Mouse (Mus musculus): ENCODE results near the gene Chmp2a. TPM values are rescaled to one million over a fixed set of nuclear protein-coding genes. Genes with fewer than 3 reads are reported as not detected.

Gene Chmp2a
- polyA plus RNA-seq, 1 experiment from 2014 or later, result 127 TPM

GRCm38 (mm10) chr7:13014275-13014839 is 20.2 kb downstream of the Chmp2a start:
- Histone ChIP-seq H3K27ac (ENCODE audit: poor library complexity, severe bottlenecking) (no peak overlapping the region), H3K4me2 (no peak overlapping the region), H3K4me1 (replicated peaks) (peaks cover 9% of the 10 kb centered on the region), H3K36me3 (no peaks in the 10 kb centered on the region), H3K9ac (no peak overlapping the region), H3K4me3 (no peak overlapping the region), H3K27me3 (replicated peaks) (no peaks in the 10 kb centered on the region), H3K9me3 (replicated peaks) (no peaks in the 10 kb centered on the region)
- 38% methylated on average over 6 of the region's 6 CpGs for WGBS
- ATAC-seq (ENCODE audit: insufficient number of reproducible peaks, low FRiP score), result no peak

GRCm38 (mm10) chr7:13013671-13014070 is 20.9 kb downstream of the Chmp2a start:
- peaks cover 13% of the 10 kb centered on the region for H3K4me1 ChIP-seq (replicated peaks)
- ATAC-seq (ENCODE audit: insufficient number of reproducible peaks, low FRiP score), result no peak
- no peaks in the 10 kb centered on the region for H3K27me3 ChIP-seq (replicated peaks)
- H3K4me3 ChIP-seq, result no peak overlapping the region
- H3K9ac ChIP-seq, result no peak overlapping the region
- no peaks in the 10 kb centered on the region for H3K9me3 ChIP-seq (replicated peaks)
- H3K36me3 ChIP-seq, result no peaks in the 10 kb centered on the region
- H3K27ac ChIP-seq (ENCODE audit: poor library complexity, severe bottlenecking), result no peak overlapping the region
- no peak overlapping the region for H3K4me2 ChIP-seq
- WGBS, result 61% methylated on average over 4 of the region's 4 CpGs

GRCm38 (mm10) chr7:13010005-13010908 is 24.4 kb downstream of the Chmp2a start, which contains the start of gene Zbtb45:
TSS of gene Zbtb45 (minus strand) at chr7:13010034.
- H3K9me3 ChIP-seq (replicated peaks), result no peaks in the 10 kb centered on the region
- peak within 1 kb of the TSS; percentile 83 for H3K4me2 ChIP-seq
- H3K9ac ChIP-seq, result peak within 1 kb of the TSS; percentile 79
- peaks cover 24% of the 10 kb centered on the region for H3K4me1 ChIP-seq (replicated peaks)
- peak; percentile 88 for ATAC-seq (ENCODE audit: insufficient number of reproducible peaks, low FRiP score)
- peaks cover 19% of the 10 kb centered on the region for H3K27me3 ChIP-seq (replicated peaks)
- 15% methylated on average over 26 of the region's 26 CpGs for WGBS
- H3K4me3 ChIP-seq, result peak within 1 kb of the TSS; percentile 65
- H3K27ac ChIP-seq (ENCODE audit: poor library complexity, severe bottlenecking), result peak within 1 kb of the TSS; percentile 88
- peaks cover 30% of the 10 kb centered on the region for H3K36me3 ChIP-seq

GRCm38 (mm10) chr7:13009143-13010004 is 25.2 kb downstream of the Chmp2a start:
- Histone ChIP-seq H3K27ac (ENCODE audit: poor library complexity, severe bottlenecking) (peak overlapping the region; percentile 88), H3K9ac (peak overlapping the region; percentile 79), H3K4me1 (replicated peaks) (peaks cover 23% of the 10 kb centered on the region), H3K9me3 (replicated peaks) (no peaks in the 10 kb centered on the region), H3K36me3 (peaks cover 37% of the 10 kb centered on the region), H3K4me3 (peak overlapping the region; percentile 65), H3K27me3 (replicated peaks) (peaks cover 19% of the 10 kb centered on the region), H3K4me2 (peak overlapping the region; percentile 83)
- ATAC-seq (ENCODE audit: insufficient number of reproducible peaks, low FRiP score), result peak; percentile 88
- WGBS, result under 1% methylated on average over 42 of the region's 42 CpGs

GRCm38 (mm10) chr7:13007341-13008092 is 27.1 kb downstream of the Chmp2a start:
- Histone ChIP-seq H3K36me3 (peaks cover 37% of the 10 kb centered on the region), H3K27me3 (replicated peaks) (peaks cover 19% of the 10 kb centered on the region), H3K4me2 (peak overlapping the region; percentile 25; the same call in 1 of the 2 replicates), H3K27ac (ENCODE audit: poor library complexity, severe bottlenecking) (no peak overlapping the region), H3K4me3 (peak overlapping the region; percentile 26; the same call in 1 of the 2 replicates), H3K9me3 (replicated peaks) (no peaks in the 10 kb centered on the region), H3K4me1 (replicated peaks) (peaks cover 21% of the 10 kb centered on the region), H3K9ac (0 out of 2 replicates have a peak overlapping the region, but pooled peaks have one; percentile 42)
- ATAC-seq (ENCODE audit: insufficient number of reproducible peaks, low FRiP score), result no peak
- WGBS, result 40% methylated on average over 57 of the region's 57 CpGs

- no peaks in the 10 kb centered on the region for H3K9me3 ChIP-seq (replicated peaks)
- peaks cover 37% of the 10 kb centered on the region for H3K36me3 ChIP-seq
- H3K4me1 ChIP-seq (replicated peaks), result peaks cover 21% of the 10 kb centered on the region
- H3K27ac ChIP-seq (ENCODE audit: poor library complexity, severe bottlenecking), result no peak overlapping the region
- no peak overlapping the region for H3K4me2 ChIP-seq
- no peak overlapping the region for H3K4me3 ChIP-seq
- WGBS, result 83% methylated on average over 10 of the region's 10 CpGs
- peaks cover 19% of the 10 kb centered on the region for H3K27me3 ChIP-seq (replicated peaks)
- ATAC-seq (ENCODE audit: insufficient number of reproducible peaks, low FRiP score), result no peak
- H3K9ac ChIP-seq, result peak overlapping the region; percentile 19; the same call in 1 of the 2 replicates
These were observed 28.1 kb downstream of the Chmp2a start for GRCm38 (mm10) chr7:13006531-13006930.

GRCm38 (mm10) chr7:13006011-13006410 is 28.6 kb downstream of the Chmp2a start:
- Histone ChIP-seq H3K9ac (no peak overlapping the region), H3K4me3 (no peak overlapping the region), H3K27me3 (replicated peaks) (peaks cover 19% of the 10 kb centered on the region), H3K36me3 (peaks cover 37% of the 10 kb centered on the region), H3K4me1 (replicated peaks) (peaks cover 21% of the 10 kb centered on the region), H3K9me3 (replicated peaks) (no peaks in the 10 kb centered on the region), H3K4me2 (no peak overlapping the region), H3K27ac (ENCODE audit: poor library complexity, severe bottlenecking) (no peak overlapping the region)
- 86% methylated on average over 17 of the region's 17 CpGs for WGBS
- no peak for ATAC-seq (ENCODE audit: insufficient number of reproducible peaks, low FRiP score)

- no peak for ATAC-seq (ENCODE audit: insufficient number of reproducible peaks, low FRiP score)
- no peak overlapping the region for H3K4me3 ChIP-seq
- no peak overlapping the region for H3K27ac ChIP-seq (ENCODE audit: poor library complexity, severe bottlenecking)
- H3K36me3 ChIP-seq, result peaks cover 37% of the 10 kb centered on the region
- H3K9ac ChIP-seq, result no peak overlapping the region
- 70% methylated on average over 5 of the region's 5 CpGs for WGBS
- H3K4me1 ChIP-seq (replicated peaks), result peaks cover 8% of the 10 kb centered on the region
- H3K27me3 ChIP-seq (replicated peaks), result peaks cover 19% of the 10 kb centered on the region
- no peaks in the 10 kb centered on the region for H3K9me3 ChIP-seq (replicated peaks)
- no peak overlapping the region for H3K4me2 ChIP-seq
These were observed 31.2 kb downstream of the Chmp2a start for GRCm38 (mm10) chr7:13003380-13003779.

GRCm38 (mm10) chr7:13001584-13001983 is 33.0 kb downstream of the Chmp2a start:
- H3K36me3 ChIP-seq, result peaks cover 19% of the 10 kb centered on the region
- H3K4me1 ChIP-seq (replicated peaks), result no peaks in the 10 kb centered on the region
- no peak overlapping the region for H3K4me3 ChIP-seq
- H3K27ac ChIP-seq (ENCODE audit: poor library complexity, severe bottlenecking), result no peak overlapping the region
- no peak for ATAC-seq (ENCODE audit: insufficient number of reproducible peaks, low FRiP score)
- no peak overlapping the region for H3K4me2 ChIP-seq
- no peak overlapping the region for H3K9ac ChIP-seq
- H3K27me3 ChIP-seq (replicated peaks), result peaks cover under 1% of the 10 kb centered on the region; the same call in 1 of the 2 replicates
- no peaks in the 10 kb centered on the region for H3K9me3 ChIP-seq (replicated peaks)
- 64% methylated on average over 1 of the region's 1 CpGs for WGBS

- H3K27ac ChIP-seq (ENCODE audit: poor library complexity, severe bottlenecking), result no peak within 1 kb of the TSS
- no peak within 1 kb of the TSS for H3K4me2 ChIP-seq
- no peak for ATAC-seq (ENCODE audit: insufficient number of reproducible peaks, low FRiP score)
- WGBS, result 80% methylated on average over 3 of the region's 3 CpGs
- no peaks in the 10 kb centered on the region for H3K27me3 ChIP-seq (replicated peaks)
- no peak within 1 kb of the TSS for H3K4me3 ChIP-seq
- H3K9me3 ChIP-seq (replicated peaks), result no peaks in the 10 kb centered on the region
- no peak within 1 kb of the TSS for H3K9ac ChIP-seq
- no peaks in the 10 kb centered on the region for H3K4me1 ChIP-seq (replicated peaks)
- H3K36me3 ChIP-seq, result no peaks in the 10 kb centered on the region
These were observed 35.8 kb downstream of the Chmp2a start, which contains the start of gene Trim28 for GRCm38 (mm10) chr7:12998851-12999250. TSS of gene Trim28 (plus strand) at chr7:12999114.
